Mouse (Mus musculus) C2C12 (cell line): ENCODE results near the gene Mdfi.

Experiments
- CTCF ChIP-seq: IDR thresholded peaks from one replicate; pipeline ENCODE4 v1.5.1; 2011; ENCODE audit not compliant: control insufficient read depth, insufficient read depth, insufficient read length
- MYOD1 ChIP-seq: IDR thresholded peaks from one replicate; pipeline ENCODE4 v1.6.1; 2011; ENCODE audit warnings: low read depth; ENCODE audit not compliant: control insufficient read depth, insufficient read length

DNA sequence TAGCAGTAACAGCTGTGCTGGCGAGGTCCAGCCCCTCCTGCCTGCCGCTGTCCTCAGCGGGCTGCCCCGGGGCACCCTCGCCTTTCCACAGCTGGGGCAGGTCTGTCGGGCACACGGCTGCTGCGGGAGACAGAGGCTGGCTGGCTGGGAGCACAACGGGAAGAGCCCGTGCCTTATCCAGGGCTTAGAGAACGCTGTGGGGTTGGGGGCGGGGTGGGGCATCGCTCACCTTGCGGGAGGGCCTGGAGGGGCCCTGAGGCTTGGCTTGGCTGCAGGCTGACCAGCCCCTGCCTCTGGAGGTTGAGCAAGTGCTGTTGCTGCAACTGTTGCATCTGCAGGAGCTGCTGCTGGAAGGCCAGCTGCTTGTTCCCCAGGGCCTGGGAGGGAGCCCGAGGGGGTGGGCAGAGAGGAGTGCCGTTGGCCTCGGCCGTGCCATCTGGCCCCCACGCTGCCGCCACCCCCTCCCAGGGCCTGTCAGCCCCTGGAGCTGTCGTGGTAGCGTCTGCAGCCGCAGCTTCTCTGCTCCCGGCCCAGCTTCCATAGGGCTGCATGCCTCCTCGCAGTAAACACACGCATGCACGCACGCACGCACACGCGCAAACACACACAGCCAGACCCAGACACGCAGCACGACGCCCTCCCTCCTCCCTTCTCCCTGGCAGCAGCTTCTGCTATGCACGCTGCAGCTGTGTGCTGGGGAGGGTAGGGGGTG, 44.0 kb upstream of the Mdfi start:
- TF ChIP-seq CTCF (no peak), MYOD1 (no peak)
